22 mouse cellular contexts compared by ENCODE assay signal in genomic region chr3:18626820-18627219, GRCm38 (mm10).
DNase-seq lines count a peak whose midpoint lies in the region; ATAC-seq and TF ChIP-seq lines count a peak whose summit lies in the region.
"Had no signal": no experiment of that assay in that cellular context is flagged by ENCODE, and none has a peak within 500 bp of the region (broad histone marks: within the 10 kb centered on the region; RNA-seq: fewer than 3 reads in every experiment).

No protein-coding gene starts in this region.

- H3K4me1 ChIP-seq in hindbrain, postnatal 0 days (ENCODE audit: insufficient read depth, low read length): peaks cover 3% of the 10 kb centered on the region; the same call in 1 of the 2 replicates
- H3K4me1 ChIP-seq in hindbrain, embryonic 14.5 days (replicated peaks; ENCODE audit: control insufficient read depth, insufficient read depth, low read length): 0 out of 2 replicates have a peak, but pooled peaks cover 10% of the 10 kb centered on the region
- H3K4me1 ChIP-seq in neural tube, embryonic 11.5 days (ENCODE audit: control insufficient read depth, insufficient read depth, low read length): peaks cover 12% of the 10 kb centered on the region

- WGBS in hindbrain, postnatal 0 days: 45% methylated on average over 2 of the region's 2 CpGs
- WGBS in hindbrain, embryonic 14.5 days: 40% methylated on average over 2 of the region's 2 CpGs
- WGBS in neural tube, embryonic 11.5 days: 43% methylated on average over 2 of the region's 2 CpGs

- intact Hi-C loops in gastrocnemius, adult 2 months (cut with DNase I): no loop called here

- DNase-seq in hindbrain, postnatal 0 days (ENCODE audit: low spot score): peak; percentile 17
- no peak for DNase-seq in hindbrain, embryonic 14.5 days (ENCODE audit: low spot score)
- DNase-seq in brain, embryonic 14.5 days (ENCODE audit: low read depth): peak; percentile 39
- DNase-seq in embryo, embryonic 10.5 days (ENCODE audit: low spot score): peak; percentile 61
- DNase-seq in neural tube, embryonic 11.5 days (ENCODE audit: low spot score): peak; percentile 33
- no peak for DNase-seq in MN1 (ENCODE audit: low spot score)
- no peak for DNase-seq in gastrocnemius, adult 2 months
- DNase-seq: adrenal gland, postnatal 10 days; cerebellum, adult 11 months; gastrocnemius, postnatal 25 days; heart, adult 2 months; heart, postnatal 4 days; liver, embryonic 13.5 days; lung, embryonic 14.5 days; thymus, postnatal 14 days had no signal

- TF ChIP-seq POLR2A in brain, embryonic 14.5 days (IDR thresholded peaks at IDR 0.05; ENCODE audit: borderline replicate concordance, extremely low read depth, insufficient read depth, insufficient read length, poor library complexity, severe bottlenecking): no peak

- no peak overlapping the region for H3K9ac ChIP-seq in hindbrain, postnatal 0 days (replicated peaks; ENCODE audit: low read length)
- H3K9ac ChIP-seq in hindbrain, embryonic 14.5 days: no peak overlapping the region
- H3K9ac ChIP-seq in neural tube, embryonic 11.5 days (ENCODE audit: low read length): no peak overlapping the region
- H3K9ac ChIP-seq: embryonic facial prominence, embryonic 12.5 days; heart, embryonic 15.5 days; kidney, embryonic 15.5 days; limb, embryonic 13.5 days; liver, embryonic 13.5 days; lung, embryonic 14.5 days; midbrain, embryonic 12.5 days had no signal

- H3K27me3 ChIP-seq in hindbrain, postnatal 0 days (ENCODE audit: insufficient read depth, low read length): no peaks in the 10 kb centered on the region
- H3K27me3 ChIP-seq in hindbrain, embryonic 14.5 days (ENCODE audit: control insufficient read depth, insufficient read depth, low read length): no peaks in the 10 kb centered on the region
- H3K27me3 ChIP-seq in neural tube, embryonic 11.5 days (ENCODE audit: control insufficient read depth, insufficient read depth, low read length): no peaks in the 10 kb centered on the region
- H3K27me3 ChIP-seq: embryonic facial prominence, embryonic 12.5 days; heart, embryonic 15.5 days; kidney, embryonic 15.5 days; liver, embryonic 13.5 days; midbrain, embryonic 12.5 days; Patski had no signal

- ATAC-seq in hindbrain, postnatal 0 days: no peak
- no peak for ATAC-seq in hindbrain, embryonic 14.5 days (ENCODE audit: low FRiP score)
- ATAC-seq in neural tube, embryonic 11.5 days (ENCODE audit: insufficient read depth, low FRiP score, low TSS enrichment): 0 out of 2 replicates have a peak, but pooled peaks have one; percentile 18
- ATAC-seq: Patski had no signal

- no peak overlapping the region for H3K4me3 ChIP-seq in hindbrain, postnatal 0 days (ENCODE audit: low read length)
- H3K4me3 ChIP-seq in hindbrain, embryonic 14.5 days (replicated peaks; ENCODE audit: low read length): no peak overlapping the region
- H3K4me3 ChIP-seq in neural tube, embryonic 11.5 days (ENCODE audit: low read depth, low read length): no peak overlapping the region
- H3K4me3 ChIP-seq in gastrocnemius, adult 2 months: no peak overlapping the region
- H3K4me3 ChIP-seq: heart, adult 2 months; kidney, embryonic 15.5 days; limb, embryonic 13.5 days; liver, embryonic 13.5 days had no signal

- no peaks in the 10 kb centered on the region for H3K36me3 ChIP-seq in hindbrain, postnatal 0 days (ENCODE audit: insufficient read depth, low read length)
- H3K36me3 ChIP-seq in hindbrain, embryonic 14.5 days (replicated peaks; ENCODE audit: control insufficient read depth, insufficient read depth): no peaks in the 10 kb centered on the region
- H3K36me3 ChIP-seq in neural tube, embryonic 11.5 days (ENCODE audit: control insufficient read depth, insufficient read depth, low read length): no peaks in the 10 kb centered on the region
- H3K36me3 ChIP-seq: embryonic facial prominence, embryonic 12.5 days; heart, embryonic 15.5 days; kidney, embryonic 15.5 days; limb, embryonic 13.5 days; liver, embryonic 13.5 days; midbrain, embryonic 12.5 days had no signal

- TF ChIP-seq CTCF in hindbrain, postnatal 0 days (IDR thresholded peaks at IDR 0.05; ENCODE audit: low read depth): no peak
- no peak for TF ChIP-seq CTCF in brain, embryonic 14.5 days (IDR thresholded peaks at IDR 0.05; ENCODE audit: borderline replicate concordance, extremely low read depth, insufficient read depth, insufficient read length)
- TF ChIP-seq CTCF in gastrocnemius, adult 2 months (IDR thresholded peaks at IDR 0.05): no peak

- no peak overlapping the region for H3K4me2 ChIP-seq in hindbrain, postnatal 0 days (ENCODE audit: low read depth, low read length)
- no peak overlapping the region for H3K4me2 ChIP-seq in hindbrain, embryonic 14.5 days (replicated peaks)
- no peak overlapping the region for H3K4me2 ChIP-seq in neural tube, embryonic 11.5 days (ENCODE audit: low read depth)

- H3K9me3 ChIP-seq in hindbrain, postnatal 0 days (ENCODE audit: low read length): no peaks in the 10 kb centered on the region
- H3K9me3 ChIP-seq in hindbrain, embryonic 14.5 days (ENCODE audit: control insufficient read depth, low read length): no peaks in the 10 kb centered on the region
- no peaks in the 10 kb centered on the region for H3K9me3 ChIP-seq in neural tube, embryonic 11.5 days (ENCODE audit: control insufficient read depth, low read length)
- H3K9me3 ChIP-seq: embryonic facial prominence, embryonic 12.5 days; heart, embryonic 15.5 days; kidney, embryonic 15.5 days; limb, embryonic 13.5 days; liver, embryonic 13.5 days; midbrain, embryonic 12.5 days had no signal

- H3K27ac ChIP-seq in hindbrain, postnatal 0 days: 0 out of 2 replicates have a peak overlapping the region, but pooled peaks have one; percentile 78
- H3K27ac ChIP-seq in hindbrain, embryonic 14.5 days: no peak overlapping the region
- H3K27ac ChIP-seq in neural tube, embryonic 11.5 days (ENCODE audit: low read depth, low read length): no peak overlapping the region
- no peak overlapping the region for H3K27ac ChIP-seq in gastrocnemius, adult 2 months
- H3K27ac ChIP-seq: heart, adult 2 months; heart, embryonic 15.5 days; kidney, embryonic 15.5 days; limb, embryonic 13.5 days; liver, embryonic 13.5 days; macrophage had no signal

Comparison
In these comparisons a context has a peak if more than half of its experiments do, and no peak if none do; other contexts are left out.
1. DNase-seq: peak in hindbrain, postnatal 0 days (single experiment), brain, embryonic 14.5 days (single experiment), embryo, embryonic 10.5 days (single experiment) and neural tube, embryonic 11.5 days (single experiment); none in hindbrain, embryonic 14.5 days (single experiment), MN1 (single experiment) and gastrocnemius, adult 2 months (single experiment).